Mouse (Mus musculus) lung, embryonic 16.5 days (tissue): ENCODE results near the gene Rell1. TPM values are rescaled to one million over a fixed set of nuclear protein-coding genes. Genes with fewer than 3 reads are reported as not detected.

ENCODE experiments used
- ATAC-seq: fragments of 200-750 bp; cut with Nextera tagmentation; 2 replicates; pipeline ENCODE4 v1.8.0; 2017; ENCODE audit warnings: low read depth, mild to moderate bottlenecking, moderate library complexity
- H3K27ac ChIP-seq: fragments of 300-500 bp; sonication (generic); 2 replicates; pipeline ENCODE4 v1.5.1; 2014; ENCODE audit warnings: mild to moderate bottlenecking, control low read depth, low read length
- H3K27me3 ChIP-seq: fragments of 300-500 bp; sonication (generic); 2 replicates; pipeline ENCODE4 v1.6.1; 2014; ENCODE audit warnings: low read depth, low read length, mixed read lengths; ENCODE audit not compliant: control insufficient read depth, insufficient read depth
- H3K36me3 ChIP-seq: fragments of 300-500 bp; sonication (generic); 2 replicates; pipeline ENCODE4 v1.6.1; 2014; ENCODE audit warnings: low read length; ENCODE audit not compliant: control insufficient read depth, insufficient read depth
- H3K4me1 ChIP-seq: fragments of 300-500 bp; sonication (generic); replicated peaks from 2 replicates; pipeline ENCODE4 v1.6.1; 2014; ENCODE audit warnings: low read length, mixed read lengths; ENCODE audit not compliant: control insufficient read depth, insufficient read depth
- H3K4me2 ChIP-seq: fragments of 300-500 bp; sonication (generic); 2 replicates; pipeline ENCODE4 v1.6.1; 2014; ENCODE audit warnings: low read depth, low read length, control low read depth
- H3K4me3 ChIP-seq: fragments of 300-500 bp; sonication (generic); 2 replicates; pipeline ENCODE4 v1.5.1; 2014; ENCODE audit warnings: mild to moderate bottlenecking, low read length, control low read depth
- H3K9ac ChIP-seq: fragments of 300-500 bp; sonication (generic); 2 replicates; pipeline ENCODE4 v1.6.1; 2014; ENCODE audit warnings: low read length, control low read depth
- H3K9me3 ChIP-seq: fragments of 300-500 bp; sonication (generic); 2 replicates; pipeline ENCODE4 v1.6.1; 2016; ENCODE audit warnings: low read length; ENCODE audit not compliant: control insufficient read depth
- WGBS: fragments of 180-500 bp; shearing (Covaris S2); extraction: QIAGEN DNeasy Blood & Tissue Kit; methylation state at CpG from one replicate; pipeline ENCODE4 v1.1.7; 2014; 5-methylcytosine and 5-hydroxymethylcytosine counted together
- polyA plus RNA-seq: library from polyadenylated mRNA; unstranded; fragments of >200 nt; fragmentation: Nextera tagmentation; extraction: Ambion mirVana; gene quantifications from 2 replicates; pipeline ENCODE4 v1.2.1, GENCODE M21; 2015

The Rell1 gene
- polyA plus RNA-seq, 1 experiment from 2014 or later = 27.4 TPM

GRCm38 (mm10) chr5:63957607-63958006 lies 11.1 kb downstream of the Rell1 start:
- no peak overlapping the region for H3K9ac ChIP-seq
- H3K4me1 ChIP-seq = no peaks in the 10 kb centered on the region
- no peaks in the 10 kb centered on the region for H3K9me3 ChIP-seq
- H3K4me3 ChIP-seq = no peak overlapping the region
- H3K36me3 ChIP-seq = no peaks in the 10 kb centered on the region
- no peaks in the 10 kb centered on the region for H3K27me3 ChIP-seq
- ATAC-seq = no peak
- WGBS = 75% methylated on average over 8 of the region's 8 CpGs
- H3K4me2 ChIP-seq = no peak overlapping the region
- no peak overlapping the region for H3K27ac ChIP-seq

- H3K9me3 ChIP-seq = no peaks in the 10 kb centered on the region
Measured at GRCm38 (mm10) chr5:63956411-63956810, 12.3 kb downstream of the Rell1 start.

GRCm38 (mm10) chr5:63953401-63954032 lies 15.2 kb downstream of the Rell1 start:
- no peaks in the 10 kb centered on the region for H3K9me3 ChIP-seq
- no peak overlapping the region for H3K27ac ChIP-seq
- no peak overlapping the region for H3K4me2 ChIP-seq
- no peaks in the 10 kb centered on the region for H3K36me3 ChIP-seq
- WGBS = 89% methylated on average over 15 of the region's 15 CpGs
- no peak overlapping the region for H3K4me3 ChIP-seq
- H3K9ac ChIP-seq = no peak overlapping the region
- peaks cover 21% of the 10 kb centered on the region for H3K4me1 ChIP-seq
- no peaks in the 10 kb centered on the region for H3K27me3 ChIP-seq
- ATAC-seq = no peak

More at GRCm38 (mm10) chr5:63956411-63956810, 12.3 kb downstream of the Rell1 start:
- H3K27me3 ChIP-seq = no peaks in the 10 kb centered on the region
- H3K9ac ChIP-seq = no peak overlapping the region
- WGBS = 83% methylated on average over 11 of the region's 11 CpGs
- H3K4me2 ChIP-seq = no peak overlapping the region
- no peaks in the 10 kb centered on the region for H3K36me3 ChIP-seq
- peaks cover 7% of the 10 kb centered on the region for H3K4me1 ChIP-seq
- H3K27ac ChIP-seq = no peak overlapping the region
- H3K4me3 ChIP-seq = no peak overlapping the region
- ATAC-seq = no peak

GRCm38 (mm10) chr5:63952039-63952438 lies 16.7 kb downstream of the Rell1 start:
- H3K4me2 ChIP-seq = no peak overlapping the region
- WGBS = 62% methylated on average over 6 of the region's 6 CpGs

GRCm38 (mm10) chr5:63951421-63951911 lies 17.2 kb downstream of the Rell1 start:
- peak; percentile 79 for ATAC-seq
- no peak overlapping the region for H3K4me3 ChIP-seq
- H3K27me3 ChIP-seq = no peaks in the 10 kb centered on the region
- no peak overlapping the region for H3K4me2 ChIP-seq
- H3K27ac ChIP-seq = peak overlapping the region; percentile 25; the same call in 1 of the 2 replicates
- no peaks in the 10 kb centered on the region for H3K9me3 ChIP-seq
- WGBS = 60% methylated on average over 11 of the region's 11 CpGs
- peaks cover 21% of the 10 kb centered on the region for H3K4me1 ChIP-seq
- no peaks in the 10 kb centered on the region for H3K36me3 ChIP-seq
- no peak overlapping the region for H3K9ac ChIP-seq

More at GRCm38 (mm10) chr5:63952039-63952438, 16.7 kb downstream of the Rell1 start:
- H3K36me3 ChIP-seq = no peaks in the 10 kb centered on the region
- H3K4me3 ChIP-seq = no peak overlapping the region
- H3K27me3 ChIP-seq = no peaks in the 10 kb centered on the region
- no peak overlapping the region for H3K9ac ChIP-seq
- peak overlapping the region; percentile 25; the same call in 1 of the 2 replicates for H3K27ac ChIP-seq
- H3K9me3 ChIP-seq = no peaks in the 10 kb centered on the region
- no peak for ATAC-seq
- H3K4me1 ChIP-seq = peaks cover 21% of the 10 kb centered on the region

GRCm38 (mm10) chr5:63949195-63949594 lies 19.5 kb downstream of the Rell1 start:
- ATAC-seq = peak; percentile 40
- Histone ChIP-seq H3K4me2 (no peak overlapping the region), H3K9me3 (no peaks in the 10 kb centered on the region), H3K27ac (peak overlapping the region; percentile 46; the same call in 1 of the 2 replicates), H3K4me3 (no peak overlapping the region), H3K9ac (no peak overlapping the region), H3K36me3 (no peaks in the 10 kb centered on the region), H3K4me1 (peaks cover 21% of the 10 kb centered on the region), H3K27me3 (no peaks in the 10 kb centered on the region)
- 12% methylated on average over 3 of the region's 3 CpGs for WGBS

GRCm38 (mm10) chr5:63947526-63947925 lies 21.2 kb downstream of the Rell1 start:
- Histone ChIP-seq H3K4me1 (peaks cover 21% of the 10 kb centered on the region), H3K27me3 (no peaks in the 10 kb centered on the region), H3K9ac (no peak overlapping the region), H3K27ac (no peak overlapping the region), H3K4me3 (no peak overlapping the region), H3K9me3 (no peaks in the 10 kb centered on the region), H3K36me3 (no peaks in the 10 kb centered on the region), H3K4me2 (no peak overlapping the region)
- ATAC-seq = no peak
- WGBS = 88% methylated on average over 8 of the region's 8 CpGs

GRCm38 (mm10) chr5:63943291-63943690 lies 25.4 kb downstream of the Rell1 start:
- Histone ChIP-seq H3K4me1 (no peaks in the 10 kb centered on the region), H3K27me3 (no peaks in the 10 kb centered on the region), H3K9me3 (no peaks in the 10 kb centered on the region), H3K9ac (no peak overlapping the region), H3K27ac (no peak overlapping the region), H3K4me2 (no peak overlapping the region), H3K4me3 (no peak overlapping the region), H3K36me3 (no peaks in the 10 kb centered on the region)
- WGBS = 81% methylated on average over 9 of the region's 9 CpGs
- ATAC-seq = no peak

GRCm38 (mm10) chr5:63941891-63942290 lies 26.8 kb downstream of the Rell1 start:
- no peak overlapping the region for H3K4me2 ChIP-seq
- no peak overlapping the region for H3K27ac ChIP-seq
- ATAC-seq = no peak
- H3K27me3 ChIP-seq = no peaks in the 10 kb centered on the region
- H3K36me3 ChIP-seq = no peaks in the 10 kb centered on the region
- no peaks in the 10 kb centered on the region for H3K4me1 ChIP-seq
- no peak overlapping the region for H3K9ac ChIP-seq
- 36% methylated on average over 5 of the region's 5 CpGs for WGBS
- H3K4me3 ChIP-seq = no peak overlapping the region
- H3K9me3 ChIP-seq = no peaks in the 10 kb centered on the region
